Mouse (Mus musculus) thymus, postnatal 0 days (tissue): ENCODE data around the gene Gm20219. TPM values are rescaled to one million over a fixed set of nuclear protein-coding genes. Genes with fewer than 3 reads are reported as not detected.
A peak's percentile ranks its signal among the peaks of the same experiment; 100 is the strongest.

Experiments
- DNase-seq: peaks from one replicate; pipeline ENCODE4 v3.0.0-alpha.2; 2015; ENCODE audit warnings: low spot score
- polyA plus RNA-seq: library from polyadenylated mRNA; unstranded; fragments of >200 nt; fragmentation: Nextera tagmentation; extraction: Ambion mirVana; gene quantifications from 2 replicates; pipeline ENCODE4 v1.2.1, GENCODE M21; 2015

The Gm20219 gene
- polyA plus RNA-seq, 1 experiment from 2014 or later, result 1.7 TPM

DNA sequence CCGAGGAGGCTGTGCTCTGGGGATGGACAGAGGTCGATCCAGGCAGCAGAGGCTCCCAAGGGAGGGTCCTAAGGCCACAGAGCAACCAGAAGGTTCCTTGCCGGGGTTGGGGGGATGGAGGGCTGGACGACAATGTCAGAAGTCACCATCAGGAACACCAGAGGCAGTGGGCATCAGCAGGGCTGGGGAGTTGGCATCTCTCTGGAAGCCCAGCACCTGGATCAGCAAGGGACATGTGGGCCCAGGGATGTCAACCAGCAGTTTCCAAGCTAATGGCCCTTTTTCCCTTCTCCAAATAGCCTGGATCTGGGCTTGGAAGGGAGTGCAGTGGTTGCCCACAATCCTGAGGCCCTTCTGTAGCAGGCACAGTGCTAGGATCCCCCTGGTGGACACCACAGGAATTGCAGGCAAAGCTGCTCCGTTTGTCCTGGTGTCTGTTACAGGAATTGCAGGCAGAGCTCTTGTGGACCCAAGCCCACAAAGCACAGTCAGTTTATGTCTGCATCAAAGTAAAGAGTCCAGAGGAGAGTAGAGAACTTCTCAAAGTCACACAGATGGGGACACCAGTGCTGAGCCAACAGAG is 1.3 kb downstream of the Gm20219 start:
- peak; percentile 76 for DNase-seq

DNA sequence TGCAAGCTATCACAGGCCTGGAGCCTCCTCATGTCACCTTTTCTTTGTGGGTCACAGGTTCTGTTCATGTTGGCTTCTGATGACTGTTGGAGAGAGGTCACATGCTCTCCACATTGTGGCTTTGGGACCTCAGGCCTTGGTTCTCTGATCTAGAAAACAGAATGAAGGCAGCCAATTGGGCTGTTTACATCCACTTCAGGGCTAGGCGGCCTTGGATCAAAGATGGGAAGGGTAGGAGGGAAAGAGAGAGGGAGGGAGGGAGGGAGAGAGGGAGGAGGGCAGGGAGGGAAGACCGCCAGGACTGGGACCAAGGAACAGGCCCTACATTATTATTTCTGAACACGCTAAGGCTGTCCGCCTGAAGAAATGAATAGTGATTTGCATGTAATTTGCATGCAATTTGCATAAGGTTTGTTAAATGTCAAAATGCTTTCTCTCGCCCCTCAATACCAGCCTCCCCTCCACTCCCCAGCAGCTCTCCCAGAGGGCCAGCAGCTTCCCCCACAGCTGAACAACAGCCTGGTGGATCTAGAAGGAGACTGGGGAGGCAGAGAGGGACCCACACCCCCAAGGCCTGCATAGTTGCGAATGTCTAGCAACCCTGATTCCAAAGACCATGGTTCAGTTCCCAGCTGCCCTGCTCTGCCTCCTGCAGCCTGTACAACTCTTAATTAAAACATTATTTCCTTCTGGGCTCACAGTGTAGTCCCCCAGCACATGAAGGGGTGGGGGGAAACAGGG is 2.2 kb downstream of the Gm20219 start:
- no peak for DNase-seq

DNA sequence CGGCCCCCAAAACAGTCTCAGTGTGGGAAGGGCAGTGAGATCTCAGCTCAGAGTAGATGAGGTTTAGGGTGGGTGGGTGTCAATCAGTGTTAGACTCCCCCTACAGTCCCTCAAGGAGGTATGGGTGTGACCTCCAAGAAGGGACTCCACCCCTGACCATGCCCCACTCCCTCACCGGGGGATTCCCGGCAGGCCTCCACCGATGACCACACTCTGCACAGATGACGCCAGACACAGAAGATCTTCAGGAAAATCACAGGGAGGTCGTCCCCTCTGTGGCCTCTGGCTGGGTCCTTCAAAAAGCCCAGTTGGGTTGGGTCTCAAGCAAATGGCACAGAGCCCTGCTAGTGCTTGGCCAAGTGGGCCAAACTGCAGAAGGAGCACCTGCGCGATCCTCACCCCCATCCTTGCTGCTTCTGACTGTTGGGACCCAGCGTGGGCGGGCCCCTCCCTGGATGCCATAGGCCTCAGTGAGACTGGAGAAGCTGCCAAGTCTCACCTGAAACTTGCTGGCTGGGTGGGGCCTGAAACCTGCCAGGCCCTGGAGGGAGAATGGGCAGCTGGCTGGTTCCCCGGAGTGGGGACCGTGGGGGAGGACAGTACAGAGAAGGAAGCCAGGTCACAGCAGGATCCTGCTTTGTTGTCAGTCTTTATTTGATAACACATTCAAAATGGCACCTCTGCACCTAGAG is 3.3 kb downstream of the Gm20219 start:
- no peak for DNase-seq

DNA sequence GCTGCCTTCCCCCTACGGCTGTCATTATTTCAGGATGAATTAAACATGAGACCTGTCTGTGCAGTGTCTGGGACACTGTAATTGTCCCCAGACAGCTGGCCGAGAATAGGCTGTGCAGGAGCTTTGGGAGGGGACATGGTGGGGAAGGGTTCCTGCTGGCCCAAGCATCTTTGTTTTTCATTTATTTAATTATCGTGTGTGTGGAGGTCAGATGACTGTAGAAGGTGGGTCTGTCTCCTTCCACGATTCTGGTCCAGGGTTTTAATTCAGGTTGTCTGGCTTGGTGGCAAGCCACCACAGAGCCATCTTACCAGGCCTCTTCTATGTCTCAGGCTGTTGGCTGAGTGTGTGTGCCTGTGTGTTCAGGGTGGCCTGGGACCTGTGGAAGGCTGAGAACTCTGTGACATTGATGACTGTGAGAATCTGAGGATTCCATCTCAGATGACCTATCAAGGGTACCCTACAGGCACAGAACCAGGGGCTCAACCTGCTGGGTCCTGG is 5.5 kb downstream of the Gm20219 start:
- no peak for DNase-seq

DNA sequence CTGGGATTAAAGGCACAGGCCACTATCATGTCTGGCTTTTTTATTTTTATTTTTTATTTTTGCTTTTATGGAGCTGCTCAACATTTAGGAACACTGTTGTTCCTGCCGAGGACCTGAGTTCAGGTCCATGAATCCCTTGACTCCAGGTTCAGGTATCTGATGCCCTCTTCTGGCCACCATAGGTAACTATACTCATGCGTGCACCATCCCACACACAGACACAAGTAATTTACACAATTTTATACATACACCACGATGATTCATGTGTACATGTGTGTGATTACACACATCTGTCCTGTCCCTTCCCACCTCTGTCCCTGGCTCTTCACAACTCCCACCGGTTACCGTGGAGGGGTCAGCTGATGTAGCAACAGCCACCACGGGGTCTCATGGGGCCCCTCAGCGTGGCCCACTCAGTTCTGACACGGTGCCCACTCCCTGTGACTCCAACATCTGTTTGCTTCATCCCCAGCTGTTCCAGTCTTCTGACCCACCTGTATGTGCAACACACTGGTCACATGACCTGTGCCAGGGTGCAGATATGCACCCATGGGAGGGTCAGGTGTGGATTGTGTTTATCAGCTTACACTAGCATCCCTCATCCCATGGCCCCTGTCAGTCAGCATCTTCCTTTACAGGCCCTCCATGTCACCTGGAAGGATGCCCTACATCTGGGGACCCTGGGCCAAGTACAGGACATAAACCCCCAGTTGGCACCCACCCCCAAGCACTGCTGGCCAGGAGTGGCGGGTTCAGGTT is 6.2 kb downstream of the Gm20219 start:
- DNase-seq, result no peak

DNA sequence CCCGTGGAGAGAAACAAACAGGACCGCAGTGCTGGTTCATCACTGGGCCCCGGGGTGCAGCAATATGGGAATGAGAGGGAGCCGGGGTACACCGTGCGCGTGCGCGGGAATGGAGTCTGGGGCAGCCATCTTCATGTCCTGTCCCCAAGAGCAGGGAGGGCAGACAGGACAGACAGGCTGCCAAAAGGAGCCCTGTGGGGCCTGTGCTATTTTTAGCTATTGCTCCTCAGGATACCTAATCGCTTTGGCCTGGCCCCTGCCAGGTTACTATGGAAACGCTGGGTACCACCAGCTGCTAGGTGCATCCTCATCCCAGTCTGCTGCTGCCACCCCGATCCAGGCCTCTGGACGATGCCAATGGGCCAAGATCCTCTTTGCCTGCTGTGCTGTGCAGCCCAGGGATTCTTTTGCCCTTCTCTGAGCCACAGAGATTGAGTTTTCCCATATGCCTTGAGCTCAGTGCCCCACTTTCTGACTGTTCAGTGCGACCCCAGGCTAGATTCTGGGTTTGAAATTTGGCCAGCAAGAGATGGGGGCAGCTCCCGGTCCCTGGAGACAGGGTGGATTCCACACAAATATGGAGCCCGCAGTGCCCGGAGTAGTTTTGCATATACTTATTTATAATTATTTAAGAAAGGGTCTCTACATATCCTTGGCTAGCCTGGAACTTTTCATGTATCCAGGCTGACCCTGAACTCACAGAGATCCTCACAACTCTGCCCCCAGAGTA is 6.9 kb downstream of the Gm20219 start:
- DNase-seq, result no peak

DNA sequence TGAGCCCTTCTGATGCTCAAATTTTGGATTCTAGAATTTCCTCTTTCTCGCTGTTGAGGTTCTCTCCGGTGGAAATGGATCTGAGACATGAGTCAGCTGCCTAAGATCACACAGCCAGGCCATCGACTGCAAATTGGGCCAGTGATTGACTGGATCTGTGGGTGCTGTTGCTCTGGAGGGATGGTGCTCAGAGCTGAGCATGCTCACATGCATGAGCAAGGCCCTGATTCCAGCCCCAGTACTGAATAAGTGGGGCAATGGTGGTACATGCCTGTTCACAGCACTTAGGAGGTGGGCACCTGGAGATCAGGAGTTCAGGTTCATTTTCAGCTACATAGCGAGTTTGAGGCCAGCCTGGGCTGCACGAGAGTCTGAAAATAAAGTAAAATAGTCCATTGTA is 7.6 kb downstream of the Gm20219 start:
- no peak for DNase-seq

GRCm38 (mm10) chr17:56545945-56546344 is 8.2 kb downstream of the Gm20219 start:
- DNase-seq, result no peak

DNA sequence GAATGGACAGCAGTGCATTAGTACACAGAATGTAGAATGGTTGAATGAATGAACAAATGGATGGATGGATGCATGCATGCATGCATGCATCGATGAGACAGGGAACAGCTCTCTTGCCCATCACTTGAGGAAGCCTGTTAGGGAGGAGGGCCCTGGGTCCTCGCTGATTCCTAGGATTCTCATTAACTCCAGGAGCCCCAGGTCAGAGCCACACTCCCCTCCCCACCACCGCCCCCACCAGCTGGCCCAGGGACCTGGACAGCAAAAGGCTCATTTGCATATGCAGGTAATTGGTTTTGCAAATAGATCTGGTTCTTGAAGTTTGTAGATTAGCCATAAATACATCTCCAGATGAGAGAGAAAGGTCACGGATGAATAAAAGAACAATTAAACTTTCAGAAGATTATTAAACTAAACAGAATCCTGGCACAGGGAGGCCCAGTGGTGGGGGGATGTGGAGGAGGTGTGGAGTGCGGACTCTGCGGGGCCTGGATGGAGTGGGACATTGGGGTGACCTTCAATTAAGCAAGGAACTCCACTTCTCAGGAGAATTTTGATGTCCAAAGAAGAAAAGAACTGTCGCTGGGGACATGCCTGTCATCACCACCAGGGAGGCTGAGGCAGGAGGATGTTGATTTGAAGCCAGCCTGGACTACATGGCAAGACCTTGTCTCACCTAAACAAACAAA is 9.3 kb downstream of the Gm20219 start:
- no peak for DNase-seq

DNA sequence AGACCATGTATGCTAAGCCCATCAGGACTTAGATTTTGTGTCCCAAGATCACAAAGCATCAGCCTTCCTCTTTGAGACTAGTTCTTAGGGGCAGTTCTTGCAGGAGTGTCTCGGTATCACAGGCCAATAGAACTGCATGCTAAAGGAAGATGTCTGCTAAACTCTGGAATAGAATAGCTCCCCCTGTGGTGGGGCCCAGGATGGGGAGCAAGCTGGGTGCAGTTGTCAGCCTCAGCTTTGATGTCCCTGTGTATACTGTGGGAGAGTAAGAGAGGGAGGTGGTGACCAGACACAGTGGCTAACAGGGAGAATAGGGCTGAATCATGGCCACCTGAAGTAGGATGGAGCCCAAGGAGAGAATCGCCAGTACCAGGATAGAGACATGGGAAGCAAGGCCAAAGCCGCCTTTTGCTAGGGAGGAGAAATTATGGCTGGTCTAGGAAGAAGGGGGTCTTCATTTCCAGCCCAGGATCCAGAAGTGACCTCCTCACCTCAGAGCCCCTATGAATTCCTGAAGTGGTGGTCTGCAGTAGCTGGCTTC is 10.4 kb downstream of the Gm20219 start:
- DNase-seq, result peak; percentile 17

GRCm38 (mm10) chr17:56542736-56543135 is 11.5 kb downstream of the Gm20219 start:
- DNase-seq, result no peak

- DNase-seq, result peak; percentile 13
Measured at GRCm38 (mm10) chr17:56540562-56540975, 13.6 kb downstream of the Gm20219 start.

GRCm38 (mm10) chr17:56537912-56538311 is 16.3 kb downstream of the Gm20219 start:
- DNase-seq, result no peak

DNA sequence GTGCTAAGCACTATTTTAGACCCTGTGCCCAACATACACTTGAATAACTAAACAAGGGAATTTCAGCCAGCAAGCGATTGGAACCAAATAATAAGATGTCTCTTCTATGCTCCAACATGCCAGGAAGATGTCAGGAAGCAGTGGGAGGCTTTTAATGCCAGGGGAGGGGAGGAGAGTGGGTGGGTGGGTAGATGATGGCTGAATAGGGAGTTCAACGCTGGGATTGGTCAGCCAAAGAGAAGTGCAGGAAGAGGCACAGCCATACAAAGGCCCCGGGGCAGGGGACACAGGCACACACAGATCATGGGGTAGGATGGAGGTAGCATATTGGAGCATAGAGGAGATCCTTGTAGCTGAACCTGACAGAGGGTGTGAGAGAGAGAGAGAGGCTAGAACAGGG is 17.3 kb downstream of the Gm20219 start:
- DNase-seq, result no peak

DNA sequence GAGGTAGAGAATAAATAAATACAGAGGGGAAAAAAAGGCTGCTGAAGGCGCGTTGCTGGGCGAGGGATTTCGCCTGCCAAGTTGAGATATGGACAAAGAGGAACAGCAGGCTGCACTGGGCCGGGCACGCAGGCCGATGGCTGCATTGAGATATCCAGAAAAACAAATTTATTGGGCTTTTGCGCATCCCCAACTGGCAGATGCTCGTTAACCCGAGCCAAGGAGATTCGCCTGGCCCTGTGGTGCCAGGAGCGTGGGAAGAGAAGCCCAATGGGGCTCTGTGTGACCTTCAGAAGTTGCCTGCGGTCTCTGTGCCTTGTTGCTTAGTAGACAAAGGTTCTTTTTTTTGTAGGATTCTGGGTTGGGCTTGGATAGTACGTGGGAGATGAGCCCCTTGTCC is 18.0 kb downstream of the Gm20219 start:
- DNase-seq, result no peak

DNA sequence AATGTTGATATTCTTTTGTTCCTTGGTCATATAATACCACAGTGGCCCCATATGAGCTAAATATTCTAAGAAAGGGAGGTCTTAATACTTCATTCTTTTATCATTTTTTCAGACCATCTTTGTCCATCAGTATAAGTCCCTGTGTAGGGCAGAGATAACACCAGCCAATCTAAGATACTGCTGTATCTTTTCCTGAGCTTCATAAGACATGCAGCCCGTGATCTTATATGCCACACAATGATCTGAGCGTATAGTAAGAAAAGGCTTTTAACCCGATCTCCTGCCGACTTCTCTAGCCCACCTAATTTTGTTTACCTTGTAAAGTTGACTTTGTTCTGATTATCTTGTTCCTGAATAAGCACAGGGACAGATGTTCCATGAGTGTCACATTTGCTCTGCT is 29.2 kb downstream of the Gm20219 start:
- DNase-seq, result no peak

- DNase-seq, result no peak
Measured at GRCm38 (mm10) chr17:56522744-56523143, 31.4 kb downstream of the Gm20219 start.

DNA sequence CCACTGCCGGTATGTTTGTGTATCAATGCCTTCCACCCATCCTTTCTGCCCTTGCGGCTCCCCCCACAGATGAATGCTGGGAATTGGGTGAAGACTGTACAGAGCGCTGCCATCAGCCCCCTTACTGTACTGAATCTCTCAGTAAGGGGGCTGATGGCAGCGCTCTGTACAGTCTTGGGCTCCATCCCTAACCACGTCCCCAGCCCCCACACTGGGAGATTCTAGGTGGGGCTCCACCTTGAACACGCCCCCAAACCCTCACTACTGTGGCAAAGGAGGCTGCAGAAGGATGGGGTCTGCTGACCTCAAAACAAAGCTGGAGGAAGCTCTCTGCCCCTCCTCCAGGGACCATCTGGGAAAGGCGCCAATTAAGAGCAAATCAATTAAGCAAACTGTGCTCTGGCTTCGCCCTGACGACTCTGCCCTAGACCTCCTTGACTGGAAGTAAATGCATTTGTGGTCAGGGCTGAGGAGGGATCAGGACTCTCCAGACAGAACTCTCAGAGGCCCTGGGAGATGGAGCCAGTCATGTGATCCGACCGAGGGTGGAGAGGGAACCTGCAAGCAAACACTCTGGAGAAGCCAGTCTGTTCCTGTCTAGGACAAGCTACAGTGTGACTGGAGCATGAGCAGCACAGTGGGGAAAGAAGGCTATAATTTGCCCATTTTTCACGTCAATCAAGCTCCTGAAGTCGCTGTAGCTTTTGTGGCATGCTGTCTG is 38.3 kb downstream of the Gm20219 start:
- no peak for DNase-seq

- no peak for DNase-seq
Measured at GRCm38 (mm10) chr17:56514916-56515315, 39.3 kb downstream of the Gm20219 start.
